Mouse (Mus musculus) lung, adult 2 months (tissue): Measurements from ENCODE around the gene Tmem179. TPM values are rescaled to one million over a fixed set of nuclear protein-coding genes. Genes with fewer than 3 reads are reported as not detected.

Experiments
- DNase-seq: peaks from one replicate; pipeline ENCODE4 v3.0.0; 2022
- H3K4me1 ChIP-seq: fragments of 200-500 bp; 2 replicates; pipeline ENCODE4 v1.6.1; 2011; ENCODE audit warnings: low read length; ENCODE audit not compliant: control insufficient read depth, insufficient read depth
- H3K4me3 ChIP-seq: fragments of 200-500 bp; replicated peaks from 2 replicates; pipeline ENCODE3; 2011; ENCODE audit warnings: low read depth, mild to moderate bottlenecking, control low read depth, low read length; ENCODE audit errors: extremely low read depth
- CTCF ChIP-seq: fragments of 200-500 bp; IDR thresholded peaks from 2 replicates; pipeline ENCODE4 v1.5.1; 2011; ENCODE audit warnings: mild to moderate bottlenecking, low read length, control low read depth; ENCODE audit not compliant: insufficient read depth
- POLR2A ChIP-seq: fragments of 200-500 bp; IDR thresholded peaks from 2 replicates; pipeline ENCODE4 v1.6.1; 2011; ENCODE audit warnings: low read depth, mild to moderate bottlenecking, control low read depth, low read length, borderline replicate concordance; ENCODE audit errors: extremely low read depth
- WGBS: fragments of 180-500 bp; shearing (Covaris S2); methylation state at CpG from one replicate; pipeline ENCODE4 v1.1.7; 2018; 5-methylcytosine and 5-hydroxymethylcytosine counted together
- polyA plus RNA-seq: library from polyadenylated mRNA; depleted of rRNA; stranded (reverse); fragments of >200 nt; gene quantifications from 2 replicates; pipeline ENCODE4 v1.2.3, GENCODE M21; 2012

The Tmem179 gene
- polyA plus RNA-seq, 1 experiment: 0.09 TPM

DNA sequence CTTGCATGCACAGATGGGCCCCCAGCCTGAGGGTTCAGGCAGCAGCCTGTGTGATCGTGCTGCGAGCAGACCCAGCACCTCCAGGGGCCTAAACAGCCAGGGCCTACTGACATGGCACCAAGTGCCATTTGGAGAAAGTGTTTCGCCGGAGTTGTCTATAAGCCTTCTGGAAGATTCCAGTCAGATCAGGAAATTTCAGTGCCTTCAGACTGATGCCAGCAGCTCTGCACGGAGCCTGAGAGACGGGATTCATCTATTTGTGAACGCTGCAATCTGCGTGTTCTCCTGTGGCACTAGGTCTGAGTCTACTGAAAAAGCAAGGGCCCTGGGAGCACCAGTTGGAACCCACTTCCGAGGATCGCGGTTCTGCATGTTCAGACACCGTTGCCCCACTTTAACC, 23.8 kb upstream of the Tmem179 start:
- TF ChIP-seq CTCF (no peak), POLR2A (no peak)
- Histone ChIP-seq H3K4me1 (no peaks in the 10 kb centered on the region), H3K4me3 (no peak overlapping the region)
- WGBS: 94% methylated on average over 12 of the region's 12 CpGs
- no peak for DNase-seq

- WGBS: 86% methylated on average over 7 of the region's 7 CpGs
- no peak for DNase-seq
- Histone ChIP-seq H3K4me3 (no peak overlapping the region), H3K4me1 (no peaks in the 10 kb centered on the region)
- TF ChIP-seq CTCF: no peak
- TF ChIP-seq POLR2A: no peak
These were observed 23.0 kb upstream of the Tmem179 start for GRCm38 (mm10) chr12:112539466-112539965.

GRCm38 (mm10) chr12:112538356-112538755, 21.8 kb upstream of the Tmem179 start:
- no peak overlapping the region for H3K4me3 ChIP-seq
- TF ChIP-seq POLR2A (no peak), CTCF (no peak)
- no peak for DNase-seq
- 55% methylated on average over 9 of the region's 9 CpGs for WGBS
- no peaks in the 10 kb centered on the region for H3K4me1 ChIP-seq

- DNase-seq: no peak
- 67% methylated on average over 6 of the region's 6 CpGs for WGBS
- Histone ChIP-seq H3K4me3 (no peak overlapping the region), H3K4me1 (no peaks in the 10 kb centered on the region)
- no peak for TF ChIP-seq POLR2A
- no peak for TF ChIP-seq CTCF
These were observed 20.7 kb upstream of the Tmem179 start for GRCm38 (mm10) chr12:112537233-112537632.

DNA sequence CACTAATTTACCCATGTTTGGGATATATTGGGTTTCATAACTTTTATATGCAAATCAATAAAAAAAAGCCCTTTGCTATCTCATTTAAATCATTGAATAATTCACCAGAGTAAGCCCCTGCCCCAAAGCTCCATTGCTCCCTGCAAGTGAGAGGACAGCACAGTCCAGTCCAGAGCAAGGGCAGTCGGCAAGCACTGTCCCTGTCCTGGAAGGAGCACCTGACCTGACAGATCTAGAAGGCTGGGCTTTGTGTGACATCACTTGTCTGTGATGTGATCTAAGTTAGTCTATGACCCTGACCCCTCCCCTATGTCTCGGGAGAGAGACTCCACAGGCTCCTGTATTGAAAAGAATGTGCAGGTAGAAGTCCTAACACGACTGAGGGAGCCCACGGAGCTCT, 17.2 kb upstream of the Tmem179 start:
- TF ChIP-seq POLR2A (no peak), CTCF (no peak)
- no peaks in the 10 kb centered on the region for H3K4me1 ChIP-seq
- no peak for DNase-seq
- no peak overlapping the region for H3K4me3 ChIP-seq
- WGBS: 56% methylated on average over 4 of the region's 4 CpGs

DNA sequence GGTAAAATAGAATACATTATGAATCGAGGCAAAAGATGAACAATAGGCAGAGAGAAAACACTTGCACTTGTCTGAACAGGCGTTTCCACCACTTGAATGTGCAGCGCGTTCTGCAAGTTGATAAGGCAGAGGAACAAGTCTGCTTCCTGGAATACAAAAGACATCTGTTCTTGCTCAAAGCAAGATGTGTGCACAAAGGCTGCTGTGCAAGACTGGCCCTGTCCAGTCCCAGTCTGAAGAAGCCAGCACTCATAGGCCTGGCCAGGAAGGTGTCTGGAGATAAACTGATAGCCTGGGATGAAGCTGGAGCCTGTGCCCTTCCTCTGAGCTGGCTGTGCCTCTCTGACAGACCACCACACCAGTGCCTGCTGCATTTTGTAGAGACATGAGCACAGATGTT, 1.6 kb upstream of the Tmem179 start:
- TF ChIP-seq POLR2A (no peak), CTCF (no peak)
- H3K4me1 ChIP-seq: no peaks in the 10 kb centered on the region
- WGBS: 8% methylated on average over 4 of the region's 4 CpGs
- H3K4me3 ChIP-seq: no peak overlapping the region
- no peak for DNase-seq

DNA sequence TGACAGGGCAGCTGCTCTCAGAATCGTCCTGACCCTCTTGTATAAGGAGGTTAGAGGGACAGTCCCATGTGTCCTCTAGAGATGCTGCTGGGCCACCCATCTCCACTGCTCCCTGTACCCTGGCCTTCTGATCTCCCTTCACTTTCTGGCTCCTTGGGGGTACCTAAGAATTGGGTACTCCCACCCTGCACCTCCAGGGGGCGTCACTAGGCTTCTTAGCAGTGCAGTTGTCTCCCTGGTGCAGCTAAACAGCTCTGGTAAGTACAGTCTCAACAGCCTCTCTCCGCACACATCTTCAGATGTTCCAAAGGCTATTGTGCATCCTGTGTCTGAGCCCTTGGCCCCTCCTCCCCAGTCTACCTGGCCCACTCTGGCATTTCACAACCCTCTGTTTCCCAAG, 1.6 kb downstream of the Tmem179 start:
- 37% methylated on average over 3 of the region's 3 CpGs for WGBS
- no peak overlapping the region for H3K4me3 ChIP-seq
- no peak for DNase-seq
- no peak for TF ChIP-seq CTCF
- no peak for TF ChIP-seq POLR2A
- no peaks in the 10 kb centered on the region for H3K4me1 ChIP-seq

GRCm38 (mm10) chr12:112510733-112511372, 5.7 kb downstream of the Tmem179 start:
- 2% methylated on average over 62 of the region's 62 CpGs for WGBS
- Histone ChIP-seq H3K4me1 (no peaks in the 10 kb centered on the region), H3K4me3 (no peak overlapping the region)
- DNase-seq: no peak
- TF ChIP-seq POLR2A: no peak
- no peak for TF ChIP-seq CTCF

DNA sequence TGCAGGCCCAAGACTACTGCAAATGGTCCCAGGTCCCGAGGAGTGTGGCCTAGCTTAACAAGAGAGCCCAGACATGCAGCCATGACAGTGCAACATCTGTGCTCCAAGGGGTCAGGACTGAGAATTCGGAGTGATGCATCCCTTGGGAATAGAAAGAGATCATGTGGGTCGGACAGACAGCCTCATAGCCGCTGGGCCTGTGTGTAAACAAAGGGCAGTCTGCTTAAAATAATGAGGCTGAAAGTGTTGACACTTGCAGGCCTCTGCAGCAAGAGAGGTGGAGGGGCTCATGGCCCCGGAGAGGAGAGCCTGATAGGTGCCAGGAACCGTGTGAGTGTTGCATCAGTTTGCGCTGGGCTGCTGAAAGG, 6.2 kb downstream of the Tmem179 start:
- Histone ChIP-seq H3K4me3 (no peak overlapping the region), H3K4me1 (no peaks in the 10 kb centered on the region)
- TF ChIP-seq CTCF: no peak
- TF ChIP-seq POLR2A: no peak
- DNase-seq: no peak
- 20% methylated on average over 7 of the region's 7 CpGs for WGBS

DNA sequence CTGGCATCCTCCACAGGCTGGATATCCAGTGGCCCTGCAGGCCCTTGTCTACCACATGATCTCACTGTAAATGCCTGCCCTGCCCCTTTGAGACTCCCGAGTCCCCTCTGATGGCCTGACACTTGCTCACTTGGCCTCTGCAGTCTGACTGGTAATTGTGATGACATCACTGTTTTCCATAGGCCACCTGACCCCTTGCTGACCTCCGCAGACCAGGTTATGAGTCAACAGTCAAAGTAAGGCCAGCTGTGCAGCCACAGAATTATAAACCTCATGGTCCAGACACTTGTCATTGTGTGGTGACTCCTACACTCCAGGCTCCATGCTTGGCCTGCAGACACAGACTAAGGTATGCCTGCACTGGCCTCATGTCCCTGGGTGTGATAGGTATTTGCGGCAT, 8.6 kb downstream of the Tmem179 start:
- Histone ChIP-seq H3K4me1 (no peaks in the 10 kb centered on the region), H3K4me3 (no peak overlapping the region)
- no peak for TF ChIP-seq CTCF
- TF ChIP-seq POLR2A: no peak
- 71% methylated on average over 3 of the region's 3 CpGs for WGBS
- DNase-seq: no peak

DNA sequence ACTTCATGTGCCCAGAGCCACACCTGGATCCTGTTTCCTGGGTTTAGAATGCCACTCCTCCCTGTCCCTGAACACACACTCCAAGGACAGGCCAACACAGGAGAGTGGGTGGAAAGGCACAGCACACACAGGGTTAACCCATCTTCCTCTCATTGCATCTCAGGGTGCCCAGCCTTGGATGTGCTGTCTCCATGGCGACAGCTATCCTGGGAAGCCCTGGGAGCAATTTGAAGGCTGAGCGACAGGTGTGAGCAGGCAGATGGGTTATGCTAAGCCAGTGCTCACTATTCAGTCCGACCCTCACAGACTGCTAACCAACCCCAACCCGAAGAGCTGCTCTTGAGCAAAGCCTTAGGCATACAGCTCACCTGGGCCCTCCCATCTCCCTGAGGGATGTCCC, 9.3 kb downstream of the Tmem179 start:
- H3K4me1 ChIP-seq: no peaks in the 10 kb centered on the region
- TF ChIP-seq CTCF: no peak
- no peak for TF ChIP-seq POLR2A
- no peak for DNase-seq
- 33% methylated on average over 4 of the region's 4 CpGs for WGBS
- H3K4me3 ChIP-seq: no peak overlapping the region
